Mouse (Mus musculus): ENCODE data around the gene Dnaaf2. TPM values are rescaled to one million over a fixed set of nuclear protein-coding genes. Genes with fewer than 3 reads are reported as not detected.

The Dnaaf2 gene
- polyA plus RNA-seq, 1 experiment from 2014 or later = 8.1 TPM

DNA sequence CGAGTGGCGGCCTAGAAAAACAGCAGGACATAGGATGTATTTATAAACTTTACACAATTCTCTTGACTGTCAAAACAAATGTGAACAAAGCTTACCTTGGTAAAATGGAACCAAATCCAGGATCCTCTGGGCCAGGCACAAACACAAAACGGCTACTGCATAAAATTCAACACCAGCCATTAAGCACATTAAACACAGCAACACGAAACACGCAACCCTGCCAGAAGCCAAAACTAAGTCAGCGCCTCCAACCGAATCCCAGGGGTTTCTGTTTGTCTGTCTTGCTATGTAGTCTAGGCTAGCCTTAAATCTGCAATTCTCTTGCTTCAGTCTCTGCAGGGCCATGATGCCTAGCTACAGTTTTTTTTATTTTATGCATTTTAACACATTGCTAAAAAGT, 9.7 kb upstream of the Dnaaf2 start:
- peaks cover 66% of the 10 kb centered on the region for H3K36me3 ChIP-seq (ENCODE audit: control insufficient read depth, insufficient read depth, low read length)
- no peak for ATAC-seq (replicated peaks; ENCODE audit: low FRiP score, low TSS enrichment, low read depth)
- no peaks in the 10 kb centered on the region for H3K9me3 ChIP-seq (ENCODE audit: control insufficient read depth, low read length)
- no peak overlapping the region for H3K27ac ChIP-seq (ENCODE audit: low read depth)
- H3K27me3 ChIP-seq (replicated peaks; ENCODE audit: control insufficient read depth, insufficient read depth, low read length) = no peaks in the 10 kb centered on the region
- H3K9ac ChIP-seq (ENCODE audit: low read length) = no peak overlapping the region
- 94% methylated on average over 7 of the region's 7 CpGs for WGBS
- H3K4me2 ChIP-seq (ENCODE audit: low read length) = no peak overlapping the region
- no peak for DNase-seq (ENCODE audit: low spot score)
- no peak overlapping the region for H3K4me3 ChIP-seq (ENCODE audit: low read depth, low read length)
- H3K4me1 ChIP-seq (replicated peaks; ENCODE audit: control insufficient read depth, insufficient read depth, low read length) = no peaks in the 10 kb centered on the region

DNA sequence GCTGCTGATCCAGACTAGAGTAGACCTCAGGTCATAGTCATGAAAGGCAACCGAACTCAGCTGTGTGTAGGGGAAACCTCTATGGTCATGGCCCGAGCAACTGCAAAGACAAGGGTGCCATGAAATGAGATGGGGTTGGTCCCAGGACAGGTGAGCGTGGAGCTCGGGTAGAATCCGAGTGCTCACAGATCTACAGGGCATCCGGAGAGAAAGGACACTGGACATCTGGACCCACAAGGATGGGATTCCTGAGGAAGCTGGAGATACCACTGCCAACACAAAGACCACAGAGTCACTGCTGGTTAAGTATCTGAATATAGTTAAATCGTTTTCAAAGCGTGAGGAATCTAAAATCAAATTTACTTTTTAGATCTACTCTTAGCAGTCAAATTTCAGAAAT, 9.2 kb upstream of the Dnaaf2 start:
- Histone ChIP-seq H3K27me3 (replicated peaks; ENCODE audit: control insufficient read depth, insufficient read depth, low read length) (no peaks in the 10 kb centered on the region), H3K4me1 (replicated peaks; ENCODE audit: control insufficient read depth, insufficient read depth, low read length) (no peaks in the 10 kb centered on the region), H3K36me3 (ENCODE audit: control insufficient read depth, insufficient read depth, low read length) (peaks cover 63% of the 10 kb centered on the region), H3K4me2 (ENCODE audit: low read length) (no peak overlapping the region), H3K27ac (ENCODE audit: low read depth) (no peak overlapping the region), H3K9me3 (ENCODE audit: control insufficient read depth, low read length) (no peaks in the 10 kb centered on the region), H3K4me3 (ENCODE audit: low read depth, low read length) (no peak overlapping the region), H3K9ac (ENCODE audit: low read length) (no peak overlapping the region)
- ATAC-seq (replicated peaks; ENCODE audit: low FRiP score, low TSS enrichment, low read depth) = no peak
- no peak for DNase-seq (ENCODE audit: low spot score)
- 93% methylated on average over 8 of the region's 8 CpGs for WGBS

DNA sequence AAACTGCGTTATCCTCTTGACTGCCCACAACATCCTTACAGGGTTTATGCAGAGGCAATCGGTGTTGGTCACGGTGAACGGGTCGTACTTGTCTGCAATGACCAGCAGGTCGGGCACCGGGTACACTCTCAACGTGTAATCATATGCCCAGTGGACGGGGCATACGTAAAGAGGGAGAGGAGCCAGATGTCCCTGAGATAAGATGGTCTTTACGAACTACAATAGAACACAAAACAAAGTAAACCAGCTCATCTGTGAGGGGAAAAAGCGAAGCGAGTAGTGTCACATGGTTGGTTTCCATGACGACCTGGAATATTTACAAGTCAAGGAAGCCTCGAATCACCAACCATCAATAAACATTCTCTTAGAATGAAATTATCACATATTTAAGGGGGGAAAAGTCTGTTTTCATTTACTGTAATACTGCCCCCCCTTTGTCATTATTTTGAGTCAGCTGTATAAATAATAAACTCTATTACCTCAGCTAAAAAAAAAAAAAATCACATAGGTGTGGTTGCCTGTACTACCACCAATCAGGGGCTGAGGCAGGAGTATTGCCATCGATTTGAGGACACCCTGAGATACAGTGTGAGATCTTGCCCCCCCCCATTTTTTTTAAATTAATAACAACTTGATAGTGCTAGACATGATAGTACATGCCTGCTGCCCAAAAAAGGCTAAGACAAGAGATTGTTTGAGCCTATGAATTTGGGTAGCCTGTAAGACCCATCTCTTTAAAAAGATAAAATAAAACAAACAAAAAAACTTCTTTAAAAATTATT, 6.0 kb upstream of the Dnaaf2 start, which contains the start of gene Gm49384:
TSS of gene Gm49384 (minus strand) at position 216 of the 782 bp plus-strand sequence.
- no peak within 1 kb of the TSS for H3K27ac ChIP-seq (ENCODE audit: low read depth)
- H3K4me3 ChIP-seq (ENCODE audit: low read depth, low read length) = no peak within 1 kb of the TSS
- H3K9me3 ChIP-seq (ENCODE audit: control insufficient read depth, low read length) = no peaks in the 10 kb centered on the region
- H3K4me2 ChIP-seq (ENCODE audit: low read length) = no peak within 1 kb of the TSS
- no peaks in the 10 kb centered on the region for H3K27me3 ChIP-seq (replicated peaks; ENCODE audit: control insufficient read depth, insufficient read depth, low read length)
- peaks cover 69% of the 10 kb centered on the region for H3K36me3 ChIP-seq (ENCODE audit: control insufficient read depth, insufficient read depth, low read length)
- H3K9ac ChIP-seq (ENCODE audit: low read length) = no peak within 1 kb of the TSS
- 0 out of 2 replicates have a peak, but pooled peaks have one; percentile 38 for ATAC-seq (replicated peaks; ENCODE audit: low FRiP score, low TSS enrichment, low read depth)
- DNase-seq (ENCODE audit: low spot score) = no peak
- 0 out of 2 replicates have a peak, but pooled peaks cover 4% of the 10 kb centered on the region for H3K4me1 ChIP-seq (replicated peaks; ENCODE audit: control insufficient read depth, insufficient read depth, low read length)
- WGBS = 82% methylated on average over 16 of the region's 16 CpGs

DNA sequence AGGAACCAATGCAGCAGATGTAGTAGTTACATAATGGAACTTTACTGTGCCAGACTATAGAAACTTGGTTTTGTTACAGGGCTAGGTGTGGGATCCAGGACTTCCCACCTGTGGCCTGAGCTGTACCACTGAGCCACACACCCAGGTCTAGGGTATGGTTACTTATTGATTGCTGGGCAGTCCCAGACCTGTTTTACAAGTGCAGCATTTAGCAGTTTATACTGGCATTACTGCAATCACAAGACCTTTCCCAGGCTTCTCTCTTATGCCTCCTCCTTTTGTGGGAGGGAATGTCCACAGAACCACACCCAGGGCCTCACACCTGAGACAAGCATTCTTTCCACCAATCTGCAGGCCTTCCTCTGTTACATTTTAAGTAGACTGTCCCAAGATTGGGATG, 756 bp upstream of the Dnaaf2 start:
- Histone ChIP-seq H3K27me3 (replicated peaks; ENCODE audit: control insufficient read depth, insufficient read depth, low read length) (no peaks in the 10 kb centered on the region), H3K27ac (ENCODE audit: low read depth) (no peak overlapping the region), H3K36me3 (ENCODE audit: control insufficient read depth, insufficient read depth, low read length) (peaks cover 37% of the 10 kb centered on the region), H3K4me2 (ENCODE audit: low read length) (peak overlapping the region; percentile 86), H3K9ac (ENCODE audit: low read length) (no peak overlapping the region), H3K9me3 (ENCODE audit: control insufficient read depth, low read length) (no peaks in the 10 kb centered on the region), H3K4me3 (ENCODE audit: low read depth, low read length) (no peak overlapping the region), H3K4me1 (replicated peaks; ENCODE audit: control insufficient read depth, insufficient read depth, low read length) (peaks cover 4% of the 10 kb centered on the region; the same call in 1 of the 2 replicates)
- no peak for DNase-seq (ENCODE audit: low spot score)
- no peak for ATAC-seq (replicated peaks; ENCODE audit: low FRiP score, low TSS enrichment, low read depth)

DNA sequence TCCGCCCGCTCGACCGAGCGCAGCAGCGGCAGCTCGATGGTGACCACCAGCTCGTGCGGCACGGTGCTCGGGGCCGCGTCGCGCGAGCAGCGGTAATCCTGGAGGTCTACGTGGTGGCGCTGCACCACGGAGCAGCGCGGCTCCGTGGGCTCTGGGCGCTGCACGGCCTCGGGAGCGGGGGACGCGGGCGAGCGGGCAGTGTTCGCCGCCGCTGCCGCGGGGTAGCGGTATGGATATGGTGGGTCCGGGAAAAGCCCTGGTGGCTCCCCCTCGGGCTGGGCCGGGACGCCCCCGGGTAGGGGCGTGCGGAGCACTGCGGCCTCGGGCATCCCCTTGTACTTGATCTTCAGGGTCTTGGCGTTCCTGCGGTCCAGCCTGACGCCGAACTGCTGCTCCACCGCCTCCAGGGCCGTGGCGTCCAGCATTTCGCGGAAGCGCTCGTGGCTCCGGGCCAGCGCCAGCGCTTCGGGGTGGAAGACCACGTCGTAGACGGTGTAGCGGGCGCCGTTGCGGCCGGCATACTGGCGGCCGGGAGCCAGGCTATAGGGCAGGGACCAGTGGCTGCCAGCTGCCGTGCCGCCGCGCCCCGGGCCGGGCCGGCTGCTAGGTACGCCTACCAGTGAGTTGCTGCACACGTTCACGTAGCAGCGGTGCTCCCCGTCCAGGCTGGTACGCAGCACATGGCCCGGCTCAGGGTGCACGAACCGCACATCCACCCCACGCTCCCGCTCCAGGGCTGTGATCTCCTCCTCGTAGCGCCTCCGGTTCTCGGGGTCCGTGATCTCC, 658 bp downstream of the Dnaaf2 start:
- ATAC-seq (replicated peaks; ENCODE audit: low FRiP score, low TSS enrichment, low read depth) = peak; percentile 68
- peak overlapping the region; percentile 84 for H3K9ac ChIP-seq (ENCODE audit: low read length)
- H3K27ac ChIP-seq (ENCODE audit: low read depth) = peak overlapping the region; percentile 78
- under 1% methylated on average over 91 of the region's 94 CpGs for WGBS
- DNase-seq (ENCODE audit: low spot score) = peak; percentile 85
- peaks cover 4% of the 10 kb centered on the region; the same call in 1 of the 2 replicates for H3K4me1 ChIP-seq (replicated peaks; ENCODE audit: control insufficient read depth, insufficient read depth, low read length)
- H3K36me3 ChIP-seq (ENCODE audit: control insufficient read depth, insufficient read depth, low read length) = peaks cover 30% of the 10 kb centered on the region
- H3K4me3 ChIP-seq (ENCODE audit: low read depth, low read length) = peak overlapping the region; percentile 98
- no peaks in the 10 kb centered on the region for H3K27me3 ChIP-seq (replicated peaks; ENCODE audit: control insufficient read depth, insufficient read depth, low read length)
- H3K4me2 ChIP-seq (ENCODE audit: low read length) = peak overlapping the region; percentile 86
- H3K9me3 ChIP-seq (ENCODE audit: control insufficient read depth, low read length) = no peaks in the 10 kb centered on the region

DNA sequence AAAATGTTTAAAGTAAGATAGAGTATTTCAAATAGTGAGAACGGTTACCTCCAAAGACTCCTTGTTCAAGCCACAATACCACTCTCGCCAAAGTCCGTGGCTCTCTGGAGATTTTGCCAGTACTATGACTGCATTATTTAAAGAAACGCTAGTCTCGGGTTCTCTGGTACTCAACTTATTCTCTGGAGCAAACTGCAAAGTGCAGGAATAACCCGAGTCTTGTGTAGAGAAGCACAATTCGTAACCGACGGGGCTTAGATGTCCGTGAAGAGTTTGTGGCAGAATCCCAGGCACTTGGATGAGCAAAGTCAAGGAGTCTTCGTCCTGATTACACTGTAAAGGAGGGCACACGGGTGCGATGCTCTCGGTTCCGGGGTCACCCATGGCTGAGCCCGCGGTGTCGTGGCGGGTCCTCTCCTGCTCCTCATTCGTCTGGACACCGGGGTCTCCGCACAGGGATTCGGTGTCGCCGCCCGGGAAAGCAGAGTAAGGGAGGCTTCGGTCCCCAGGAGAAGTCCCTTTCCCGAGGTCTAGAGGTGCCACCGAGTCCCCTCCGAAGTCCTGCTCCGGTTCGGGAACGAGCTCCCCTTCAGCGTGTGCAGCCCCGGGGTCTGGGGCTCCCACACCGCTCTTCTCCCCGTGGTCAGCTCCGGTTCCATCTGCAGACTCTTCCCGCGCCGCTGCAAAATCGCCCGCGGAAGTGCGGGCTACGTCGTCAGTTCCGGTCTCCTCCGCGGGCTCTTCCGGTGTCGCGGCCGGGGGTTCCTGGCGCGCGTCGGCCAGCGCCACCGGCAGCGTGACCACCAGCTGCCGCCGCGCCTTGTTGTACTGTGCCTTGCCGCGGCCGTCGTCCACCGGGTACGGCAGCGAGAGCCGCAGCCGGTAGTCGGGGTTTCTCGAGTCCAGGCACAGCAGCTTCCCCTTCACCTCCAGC, 1.5 kb downstream of the Dnaaf2 start, which contains the start of gene Gm49383:
TSS of gene Gm49383 (minus strand) at position 661 of the 934 bp plus-strand sequence.
- Histone ChIP-seq H3K4me2 (ENCODE audit: low read length) (peak within 1 kb of the TSS; percentile 86), H3K36me3 (ENCODE audit: control insufficient read depth, insufficient read depth, low read length) (peaks cover 30% of the 10 kb centered on the region), H3K9me3 (ENCODE audit: control insufficient read depth, low read length) (no peaks in the 10 kb centered on the region), H3K27ac (ENCODE audit: low read depth) (peak within 1 kb of the TSS; percentile 78), H3K27me3 (replicated peaks; ENCODE audit: control insufficient read depth, insufficient read depth, low read length) (no peaks in the 10 kb centered on the region), H3K9ac (ENCODE audit: low read length) (peak within 1 kb of the TSS; percentile 84), H3K4me3 (ENCODE audit: low read depth, low read length) (peak within 1 kb of the TSS; percentile 98), H3K4me1 (replicated peaks; ENCODE audit: control insufficient read depth, insufficient read depth, low read length) (peaks cover 4% of the 10 kb centered on the region; the same call in 1 of the 2 replicates)
- under 1% methylated on average over 75 of the region's 75 CpGs for WGBS
- peak; percentile 86 for DNase-seq (ENCODE audit: low spot score)
- peak; percentile 74 for ATAC-seq (replicated peaks; ENCODE audit: low FRiP score, low TSS enrichment, low read depth)

DNA sequence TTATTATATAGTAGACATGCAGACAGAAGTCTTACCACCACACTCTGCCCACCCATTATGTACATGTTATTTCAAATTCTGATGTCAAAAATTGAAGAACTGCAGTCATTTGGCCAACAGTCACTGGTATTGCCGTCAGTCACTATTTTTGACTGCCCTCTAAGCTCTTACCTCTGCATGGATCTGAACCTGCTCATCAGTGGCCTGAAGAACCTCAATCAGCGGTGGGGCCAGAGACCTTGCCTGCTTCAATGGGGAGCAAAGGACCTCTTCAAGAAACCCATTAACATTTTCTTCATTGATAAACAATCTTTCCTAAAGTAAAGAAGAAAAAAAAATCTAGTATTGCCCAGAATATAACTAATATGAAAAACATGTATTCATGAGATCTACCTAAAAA, 5.6 kb downstream of the Dnaaf2 start:
- Histone ChIP-seq H3K4me2 (ENCODE audit: low read length) (no peak overlapping the region), H3K4me3 (ENCODE audit: low read depth, low read length) (no peak overlapping the region), H3K9me3 (ENCODE audit: control insufficient read depth, low read length) (no peaks in the 10 kb centered on the region), H3K27ac (ENCODE audit: low read depth) (no peak overlapping the region), H3K27me3 (replicated peaks; ENCODE audit: control insufficient read depth, insufficient read depth, low read length) (no peaks in the 10 kb centered on the region), H3K9ac (ENCODE audit: low read length) (no peak overlapping the region), H3K36me3 (ENCODE audit: control insufficient read depth, insufficient read depth, low read length) (peaks cover 31% of the 10 kb centered on the region), H3K4me1 (replicated peaks; ENCODE audit: control insufficient read depth, insufficient read depth, low read length) (no peaks in the 10 kb centered on the region)
- no peak for ATAC-seq (replicated peaks; ENCODE audit: low FRiP score, low TSS enrichment, low read depth)
- 96% methylated on average over 2 of the region's 2 CpGs for WGBS
- DNase-seq (ENCODE audit: low spot score) = no peak

DNA sequence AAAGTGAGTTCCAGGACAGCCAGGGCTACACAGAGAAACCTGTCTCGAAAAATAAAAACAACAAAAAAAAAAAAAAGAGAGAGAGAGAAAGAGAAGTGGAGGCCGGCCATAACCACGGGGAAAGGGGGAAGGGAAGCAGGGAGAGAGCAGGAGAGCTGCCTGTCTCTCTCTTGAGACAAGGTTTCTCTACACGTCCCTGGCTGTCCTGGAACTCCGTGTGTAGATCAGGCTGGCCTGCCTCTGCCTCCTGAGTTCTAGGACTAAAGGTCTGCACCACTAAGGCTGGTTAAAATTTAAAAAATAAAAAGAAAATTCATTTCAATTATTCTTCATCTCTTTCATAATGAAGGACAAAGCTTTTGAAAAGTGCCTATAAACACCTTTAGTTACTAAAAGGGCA, 6.8 kb downstream of the Dnaaf2 start:
- H3K27ac ChIP-seq (ENCODE audit: low read depth) = no peak overlapping the region
- peaks cover 7% of the 10 kb centered on the region; the same call in 1 of the 2 replicates for H3K4me1 ChIP-seq (replicated peaks; ENCODE audit: control insufficient read depth, insufficient read depth, low read length)
- H3K36me3 ChIP-seq (ENCODE audit: control insufficient read depth, insufficient read depth, low read length) = peaks cover 34% of the 10 kb centered on the region
- H3K27me3 ChIP-seq (replicated peaks; ENCODE audit: control insufficient read depth, insufficient read depth, low read length) = no peaks in the 10 kb centered on the region
- 91% methylated on average over 5 of the region's 5 CpGs for WGBS
- no peak for ATAC-seq (replicated peaks; ENCODE audit: low FRiP score, low TSS enrichment, low read depth)
- DNase-seq (ENCODE audit: low spot score) = no peak
- no peak overlapping the region for H3K9ac ChIP-seq (ENCODE audit: low read length)
- H3K4me2 ChIP-seq (ENCODE audit: low read length) = no peak overlapping the region
- H3K4me3 ChIP-seq (ENCODE audit: low read depth, low read length) = no peak overlapping the region
- H3K9me3 ChIP-seq (ENCODE audit: control insufficient read depth, low read length) = no peaks in the 10 kb centered on the region

Data from intestine, embryonic 14.5 days (tissue).